Mouse (Mus musculus): ENCODE data around the gene Pfkfb3. TPM values are rescaled to one million over a fixed set of nuclear protein-coding genes. Genes with fewer than 3 reads are reported as not detected.

The Pfkfb3 gene
- polyA plus RNA-seq, 1 experiment = 24.3 TPM

DNA sequence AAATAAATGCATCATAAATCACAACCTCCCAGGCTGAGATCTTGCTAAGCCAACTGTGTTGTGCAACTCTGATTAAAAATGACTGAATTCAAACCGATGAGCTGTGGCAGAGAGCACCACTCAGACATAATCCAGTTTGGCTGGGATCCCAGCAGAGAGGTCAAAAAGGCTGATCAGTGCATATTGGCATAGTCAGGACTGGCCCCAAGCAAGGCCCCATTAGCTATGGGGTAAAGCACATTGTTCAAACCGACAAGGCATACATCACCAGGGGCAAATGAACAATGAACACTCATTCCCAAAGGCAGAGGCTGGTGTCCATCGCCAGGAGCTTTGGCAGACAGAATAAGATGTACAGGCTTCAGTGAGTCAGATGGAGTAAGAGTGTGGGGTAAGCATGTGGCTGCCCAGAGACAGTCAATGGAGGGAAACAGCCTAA lies 89.2 kb downstream of the Pfkfb3 start:
- 71% methylated on average over 3 of the region's 3 CpGs for WGBS
- no peak overlapping the region for H3K27ac ChIP-seq (ENCODE audit: control insufficient read depth, insufficient read depth, low read depth, low read length, poor library complexity)
- TF ChIP-seq POLR2A (IDR thresholded peaks at IDR 0.05; ENCODE audit: borderline replicate concordance, control insufficient read depth, low read depth, low read length) = no peak
- no peak overlapping the region for H3K4me3 ChIP-seq (replicated peaks; ENCODE audit: control insufficient read depth, low read depth, low read length)
- H3K4me1 ChIP-seq (ENCODE audit: control insufficient read depth, insufficient read depth, low read length) = no peaks in the 10 kb centered on the region

DNA sequence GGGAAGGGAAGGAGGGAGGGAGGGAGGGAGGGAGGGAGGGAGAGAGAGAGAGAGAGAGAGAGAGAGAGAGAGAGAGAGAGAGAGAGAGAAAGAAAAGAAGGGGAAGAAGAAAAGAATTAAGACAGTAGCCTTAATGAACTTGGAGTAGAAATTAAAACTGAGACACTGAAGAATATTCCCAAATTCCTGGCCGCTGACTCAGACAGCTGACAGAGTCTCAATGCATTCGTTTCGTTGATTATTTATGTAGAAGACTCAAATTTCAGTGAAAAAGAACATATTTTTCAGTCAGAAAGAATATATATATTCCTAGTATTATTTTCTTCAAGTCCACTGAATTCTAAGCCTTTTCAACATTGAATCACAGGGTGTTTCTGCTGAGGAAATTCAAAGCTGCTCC lies 92.9 kb downstream of the Pfkfb3 start:
- TF ChIP-seq CTCF (IDR thresholded peaks at IDR 0.05; ENCODE audit: control insufficient read depth, insufficient read depth, low read length) (no peak), POLR2A (IDR thresholded peaks at IDR 0.05; ENCODE audit: borderline replicate concordance, control insufficient read depth, low read depth, low read length) (no peak)
- H3K4me3 ChIP-seq (replicated peaks; ENCODE audit: control insufficient read depth, low read depth, low read length) = no peak overlapping the region

DNA sequence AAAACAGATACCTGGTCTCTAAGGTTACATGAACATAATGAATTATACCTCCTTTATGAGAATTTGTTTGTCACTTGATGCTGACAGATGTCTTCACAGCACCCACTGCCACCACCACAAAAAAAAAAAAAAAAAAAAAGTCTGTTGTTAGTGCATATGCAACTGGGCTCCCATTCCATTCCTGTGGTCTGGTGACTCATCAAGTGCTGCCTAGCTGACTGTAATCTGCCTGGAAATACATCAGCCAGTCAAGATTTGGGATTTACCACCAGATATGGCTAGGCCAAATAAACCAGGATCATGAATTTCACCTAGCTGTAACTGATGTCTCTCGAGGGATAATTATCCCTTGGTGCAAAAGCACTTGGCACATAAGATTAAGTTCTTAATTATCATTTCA lies 95.4 kb downstream of the Pfkfb3 start:
- WGBS = 70% methylated on average over 1 of the region's 1 CpGs
- TF ChIP-seq CTCF (IDR thresholded peaks at IDR 0.05; ENCODE audit: control insufficient read depth, insufficient read depth, low read length) (no peak), POLR2A (IDR thresholded peaks at IDR 0.05; ENCODE audit: borderline replicate concordance, control insufficient read depth, low read depth, low read length) (no peak)
- Histone ChIP-seq H3K4me1 (ENCODE audit: control insufficient read depth, insufficient read depth, low read length) (no peaks in the 10 kb centered on the region), H3K4me3 (replicated peaks; ENCODE audit: control insufficient read depth, low read depth, low read length) (no peak overlapping the region), H3K27ac (ENCODE audit: control insufficient read depth, insufficient read depth, low read depth, low read length, poor library complexity) (no peak overlapping the region)

More for the DNA sequence above, 92.9 kb downstream of the Pfkfb3 start:
- Histone ChIP-seq H3K4me1 (ENCODE audit: control insufficient read depth, insufficient read depth, low read length) (no peaks in the 10 kb centered on the region), H3K27ac (ENCODE audit: control insufficient read depth, insufficient read depth, low read depth, low read length, poor library complexity) (no peak overlapping the region)
- 77% methylated on average over 3 of the region's 3 CpGs for WGBS

DNA sequence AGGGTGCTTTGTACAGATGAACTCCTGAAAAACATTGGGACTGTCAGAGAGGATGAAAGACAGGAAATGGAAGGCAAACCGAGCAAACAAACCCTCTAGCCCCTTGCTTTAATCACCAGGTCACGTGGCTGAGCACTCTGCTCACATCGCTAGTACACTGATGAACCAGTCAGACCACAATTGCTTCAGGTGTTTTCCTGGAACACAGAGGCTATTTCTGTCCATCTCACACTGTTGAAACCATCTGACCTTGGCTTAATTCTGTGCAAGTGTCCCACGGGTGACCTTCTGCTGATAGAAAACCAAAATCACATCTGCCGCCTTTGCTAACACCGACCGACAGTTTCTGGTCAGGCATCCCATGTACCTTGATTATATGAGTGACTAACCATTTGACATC lies 96.0 kb downstream of the Pfkfb3 start:
- Histone ChIP-seq H3K4me3 (replicated peaks; ENCODE audit: control insufficient read depth, low read depth, low read length) (no peak overlapping the region), H3K4me1 (ENCODE audit: control insufficient read depth, insufficient read depth, low read length) (no peaks in the 10 kb centered on the region), H3K27ac (ENCODE audit: control insufficient read depth, insufficient read depth, low read depth, low read length, poor library complexity) (no peak overlapping the region)
- TF ChIP-seq CTCF (IDR thresholded peaks at IDR 0.05; ENCODE audit: control insufficient read depth, insufficient read depth, low read length) = no peak
- TF ChIP-seq POLR2A (IDR thresholded peaks at IDR 0.05; ENCODE audit: borderline replicate concordance, control insufficient read depth, low read depth, low read length) = no peak
- WGBS = 67% methylated on average over 7 of the region's 7 CpGs

DNA sequence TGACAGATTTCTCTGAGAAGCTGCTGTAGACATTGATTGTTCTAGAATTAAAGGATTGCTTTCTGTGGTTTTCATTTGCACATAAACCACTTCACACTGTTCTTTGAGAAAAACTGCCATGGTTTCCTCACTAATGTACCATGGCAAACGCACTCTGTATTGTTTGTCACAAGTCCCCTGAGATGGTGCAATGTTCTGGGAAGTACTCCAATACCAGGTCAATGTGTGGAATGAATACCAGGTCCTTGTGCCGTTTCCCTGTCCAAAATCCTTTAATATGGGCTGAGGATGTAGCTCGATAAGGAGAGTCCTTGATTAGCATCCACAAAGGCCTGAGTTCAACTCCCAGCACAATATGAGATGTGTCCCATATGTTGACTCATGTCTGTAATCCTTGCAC lies 105.2 kb downstream of the Pfkfb3 start:
- Histone ChIP-seq H3K27ac (ENCODE audit: control insufficient read depth, insufficient read depth, low read depth, low read length, poor library complexity) (no peak overlapping the region), H3K4me1 (ENCODE audit: control insufficient read depth, insufficient read depth, low read length) (no peaks in the 10 kb centered on the region), H3K4me3 (replicated peaks; ENCODE audit: control insufficient read depth, low read depth, low read length) (no peak overlapping the region)
- WGBS = 66% methylated on average over 3 of the region's 3 CpGs
- TF ChIP-seq POLR2A (IDR thresholded peaks at IDR 0.05; ENCODE audit: borderline replicate concordance, control insufficient read depth, low read depth, low read length) (no peak), CTCF (IDR thresholded peaks at IDR 0.05; ENCODE audit: control insufficient read depth, insufficient read depth, low read length) (no peak)

DNA sequence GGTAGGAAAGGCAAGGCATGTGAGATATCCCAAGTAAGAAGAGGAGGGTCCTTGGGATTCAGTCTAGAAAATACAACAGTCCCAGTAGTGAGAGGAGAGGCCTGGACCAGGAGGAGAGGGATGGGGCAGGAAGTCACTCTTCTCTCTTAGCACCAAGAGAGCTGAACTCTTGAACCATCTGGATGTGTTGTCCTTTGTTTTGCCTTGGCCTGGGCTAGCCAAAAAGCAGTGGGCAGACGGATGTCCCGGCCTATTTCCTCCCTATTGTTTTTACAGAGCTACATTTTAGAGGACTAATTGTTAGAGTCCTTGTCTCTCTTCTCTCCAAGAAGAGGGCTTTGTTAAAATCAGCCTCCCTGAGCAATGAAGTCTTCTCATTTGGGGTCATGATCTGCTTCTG lies 106.0 kb downstream of the Pfkfb3 start:
- H3K27ac ChIP-seq (ENCODE audit: control insufficient read depth, insufficient read depth, low read depth, low read length, poor library complexity) = no peak overlapping the region
- H3K4me1 ChIP-seq (ENCODE audit: control insufficient read depth, insufficient read depth, low read length) = no peaks in the 10 kb centered on the region
- WGBS = 72% methylated on average over 2 of the region's 2 CpGs
- H3K4me3 ChIP-seq (replicated peaks; ENCODE audit: control insufficient read depth, low read depth, low read length) = no peak overlapping the region
- TF ChIP-seq POLR2A (IDR thresholded peaks at IDR 0.05; ENCODE audit: borderline replicate concordance, control insufficient read depth, low read depth, low read length) = no peak
- no peak for TF ChIP-seq CTCF (IDR thresholded peaks at IDR 0.05; ENCODE audit: control insufficient read depth, insufficient read depth, low read length)

DNA sequence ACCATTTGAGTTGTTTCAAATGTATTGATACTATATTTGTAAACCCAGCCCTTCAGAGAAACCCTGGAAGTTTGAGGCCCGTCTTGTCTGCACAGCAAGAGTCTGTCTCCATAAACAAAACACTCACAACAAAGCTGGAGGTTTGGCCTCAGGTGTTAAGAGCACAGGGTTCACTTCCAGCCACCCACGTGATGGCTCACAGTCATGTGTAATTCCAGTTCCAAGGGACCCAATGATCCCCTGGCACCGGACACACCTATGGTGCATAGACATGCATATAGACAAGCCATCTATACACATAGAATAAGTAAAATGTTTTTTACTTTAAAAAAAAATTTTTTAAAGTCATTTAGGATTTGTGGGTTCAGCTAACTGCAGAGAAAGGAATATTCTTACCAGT lies 108.2 kb downstream of the Pfkfb3 start:
- no peaks in the 10 kb centered on the region; the same call in 1 of the 2 replicates for H3K4me1 ChIP-seq (ENCODE audit: control insufficient read depth, insufficient read depth, low read length)
- TF ChIP-seq POLR2A (IDR thresholded peaks at IDR 0.05; ENCODE audit: borderline replicate concordance, control insufficient read depth, low read depth, low read length) (no peak), CTCF (IDR thresholded peaks at IDR 0.05; ENCODE audit: control insufficient read depth, insufficient read depth, low read length) (no peak)
- H3K27ac ChIP-seq (ENCODE audit: control insufficient read depth, insufficient read depth, low read depth, low read length, poor library complexity) = no peak overlapping the region
- no peak overlapping the region for H3K4me3 ChIP-seq (replicated peaks; ENCODE audit: control insufficient read depth, low read depth, low read length)
- 81% methylated on average over 3 of the region's 3 CpGs for WGBS

DNA sequence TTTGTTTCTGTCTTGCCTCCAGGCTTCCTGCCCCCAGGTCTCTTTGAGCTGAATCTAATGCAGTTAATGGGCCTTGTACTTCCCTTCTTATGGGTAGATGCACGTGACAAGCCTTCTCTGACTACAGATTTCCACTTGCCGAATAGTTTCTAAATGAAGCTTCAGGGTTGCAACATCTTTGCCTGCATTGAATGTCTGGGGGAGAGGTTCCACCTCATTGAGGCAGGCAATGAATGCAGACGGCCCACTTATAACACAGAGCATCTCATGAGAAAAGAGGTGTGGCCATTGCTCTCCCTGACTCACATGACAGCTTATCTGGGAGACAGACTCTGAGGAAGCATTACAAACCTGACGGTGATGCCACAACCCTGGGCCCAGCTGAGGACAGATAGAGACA lies 112.0 kb downstream of the Pfkfb3 start:
- Histone ChIP-seq H3K4me1 (ENCODE audit: control insufficient read depth, insufficient read depth, low read length) (no peaks in the 10 kb centered on the region; the same call in 1 of the 2 replicates), H3K4me3 (replicated peaks; ENCODE audit: control insufficient read depth, low read depth, low read length) (no peak overlapping the region), H3K27ac (ENCODE audit: control insufficient read depth, insufficient read depth, low read depth, low read length, poor library complexity) (no peak overlapping the region)
- 14% methylated on average over 4 of the region's 4 CpGs for WGBS
- TF ChIP-seq CTCF (IDR thresholded peaks at IDR 0.05; ENCODE audit: control insufficient read depth, insufficient read depth, low read length) (no peak), POLR2A (IDR thresholded peaks at IDR 0.05; ENCODE audit: borderline replicate concordance, control insufficient read depth, low read depth, low read length) (no peak)

DNA sequence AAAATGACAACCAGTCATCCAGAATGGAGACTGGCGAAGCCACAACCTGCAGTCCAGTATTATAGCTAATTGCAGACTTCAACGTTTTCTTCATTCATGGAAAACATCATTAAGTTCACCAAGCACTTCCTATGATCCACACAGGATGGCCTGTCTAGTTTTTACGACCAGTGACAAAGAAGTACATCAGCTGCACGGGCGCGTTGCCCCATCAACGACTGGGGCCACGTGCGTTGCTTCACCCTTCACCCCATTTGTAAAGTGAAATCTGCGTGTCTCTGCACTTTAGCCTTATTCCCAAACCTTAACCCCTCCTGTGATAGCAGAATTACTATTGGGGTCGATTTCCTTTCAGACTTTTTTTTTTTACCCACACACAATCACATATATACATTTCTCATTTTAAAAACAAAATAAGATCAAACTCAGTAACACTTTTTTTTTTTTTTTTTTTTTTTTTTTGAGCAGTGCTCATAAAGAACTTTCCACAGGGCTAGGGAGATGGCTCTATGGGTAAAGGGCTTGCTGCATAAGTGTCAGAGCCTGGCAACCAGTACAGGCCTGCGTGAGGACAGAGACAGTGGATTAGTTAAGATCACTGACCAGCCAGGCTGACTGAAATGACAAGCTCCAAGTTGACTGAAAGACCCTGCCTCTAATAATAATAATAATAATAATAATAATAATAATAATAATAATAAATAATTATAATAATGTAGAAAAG lies 115.5 kb downstream of the Pfkfb3 start:
- TF ChIP-seq POLR2A (IDR thresholded peaks at IDR 0.05; ENCODE audit: borderline replicate concordance, control insufficient read depth, low read depth, low read length) (no peak), CTCF (IDR thresholded peaks at IDR 0.05; ENCODE audit: control insufficient read depth, insufficient read depth, low read length) (no peak)
- H3K4me1 ChIP-seq (ENCODE audit: control insufficient read depth, insufficient read depth, low read length) = no peaks in the 10 kb centered on the region; the same call in 1 of the 2 replicates
- H3K4me3 ChIP-seq (replicated peaks; ENCODE audit: control insufficient read depth, low read depth, low read length) = no peak overlapping the region
- no peak overlapping the region for H3K27ac ChIP-seq (ENCODE audit: control insufficient read depth, insufficient read depth, low read depth, low read length, poor library complexity)
- WGBS = 60% methylated on average over 12 of the region's 12 CpGs

Measured in bone marrow, adult 2 months (tissue).